Mouse (Mus musculus): Measurements from ENCODE around the gene Hgd.

- TF ChIP-seq CTCF (IDR thresholded peaks at IDR 0.05; ENCODE audit: low read depth) (no peak), EP300 (IDR thresholded peaks at IDR 0.05; ENCODE audit: low read depth) (no peak)
These were observed 96.2 kb downstream of the Hgd start for GRCm38 (mm10) chr16:37676024-37676676.
